Mouse (Mus musculus) frontal cortex, postnatal 36 days (tissue): Measurements from ENCODE around the gene Parva.

ENCODE experiments used
- DNase-seq, 2 experiments: peaks; one replicate each; pipeline ENCODE4 v3.0.0; 2022; ENCODE audit warnings: low spot score in 2 of 2

Gene Parva

GRCm38 (mm10) chr7:112472024-112472707 lies 44.9 kb downstream of the Parva start:
- no peak for DNase-seq

- no peak for DNase-seq
Observed at GRCm38 (mm10) chr7:112472708-112473281, 45.5 kb downstream of the Parva start.

GRCm38 (mm10) chr7:112473649-112474435 lies 46.5 kb downstream of the Parva start:
- DNase-seq = no peak

DNA sequence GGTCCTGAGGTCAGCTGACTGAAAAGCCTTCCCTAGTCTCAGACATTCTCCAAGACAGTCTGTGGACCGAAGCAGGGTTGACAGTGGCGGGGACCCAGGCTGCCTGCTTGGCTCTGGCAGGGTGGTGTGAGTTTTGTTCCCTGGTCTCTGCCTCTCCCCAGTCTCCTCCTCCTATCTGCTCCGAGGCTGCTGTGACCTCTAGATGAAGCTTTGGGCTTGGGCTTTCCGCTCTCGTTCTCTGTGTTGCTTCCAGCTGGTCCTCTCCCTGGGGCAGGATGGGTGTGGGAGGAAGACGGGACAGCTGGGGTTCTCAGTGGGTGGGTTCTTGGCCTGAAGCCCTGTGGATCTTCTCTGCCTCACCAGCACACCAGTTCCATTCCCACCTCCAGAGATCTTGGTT lies 51.8 kb downstream of the Parva start:
- DNase-seq = peak; percentile 64 to 73

GRCm38 (mm10) chr7:112481031-112481430 lies 53.7 kb downstream of the Parva start:
- no peak for DNase-seq

DNA sequence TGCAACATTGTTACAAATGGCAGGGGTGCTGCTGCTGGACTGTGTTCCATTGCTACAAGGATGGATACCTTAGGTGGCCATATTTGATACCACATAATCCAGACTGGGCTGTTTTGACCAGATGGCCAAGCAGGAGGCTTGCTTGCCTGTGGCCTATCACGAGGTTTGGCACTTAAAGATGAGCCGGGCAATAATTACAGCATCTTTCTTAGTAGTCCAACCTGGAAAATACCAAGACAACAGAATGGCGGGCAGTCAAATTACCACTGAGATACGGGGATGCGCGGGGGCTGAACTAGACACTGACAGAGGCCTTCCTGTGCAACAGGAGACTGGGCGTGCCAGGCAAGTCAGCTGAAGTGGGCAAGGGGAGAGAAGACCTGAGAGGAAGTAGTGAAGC lies 55.3 kb downstream of the Parva start:
- DNase-seq = no peak

DNA sequence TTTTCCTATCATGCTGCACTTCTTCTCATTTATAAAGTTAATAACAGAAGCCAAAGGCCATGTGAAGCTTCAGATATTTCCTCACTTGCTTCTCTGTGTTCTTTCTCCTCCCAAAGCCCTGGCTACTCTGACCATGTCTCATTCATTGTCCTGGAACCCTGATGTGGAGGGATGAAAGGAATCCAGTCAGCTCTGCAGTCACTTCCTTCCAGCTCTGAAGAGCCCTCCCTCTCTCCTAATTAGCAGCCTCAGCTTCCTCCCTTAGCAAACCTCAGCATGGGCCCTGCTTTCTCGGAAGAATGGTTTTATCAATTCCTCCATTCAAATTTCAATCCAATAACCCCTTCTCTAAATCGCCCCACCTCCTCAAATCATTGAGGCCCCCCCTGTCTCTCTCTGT lies 56.1 kb downstream of the Parva start:
- DNase-seq = no peak

DNA sequence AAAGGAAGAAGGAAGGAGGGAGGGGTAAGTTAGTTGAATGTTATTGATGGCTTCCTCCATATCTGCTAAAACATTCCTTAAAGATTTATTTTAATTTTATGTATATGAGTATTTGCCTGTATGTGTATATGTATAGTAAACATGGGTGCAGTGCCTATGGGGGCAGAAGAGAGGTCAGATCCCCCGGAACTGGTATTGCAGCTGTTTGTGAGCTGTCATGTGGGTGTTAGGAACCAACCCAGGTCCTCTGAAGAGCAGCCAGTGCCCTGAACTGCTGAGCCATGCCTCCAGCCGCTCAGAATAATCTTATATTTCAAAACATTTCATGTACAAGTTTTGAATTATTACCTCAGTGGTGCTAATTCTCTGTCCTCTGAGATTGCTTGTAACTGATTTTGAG lies 63.5 kb downstream of the Parva start:
- DNase-seq = no peak

- no peak for DNase-seq
Observed at GRCm38 (mm10) chr7:112491737-112492136, 64.4 kb downstream of the Parva start.

- no peak for DNase-seq
Observed at GRCm38 (mm10) chr7:112495950-112496349, 68.6 kb downstream of the Parva start.

GRCm38 (mm10) chr7:112496921-112497320 lies 69.6 kb downstream of the Parva start:
- DNase-seq = no peak

GRCm38 (mm10) chr7:112498591-112499301 lies 71.4 kb downstream of the Parva start:
- no peak for DNase-seq

GRCm38 (mm10) chr7:112499453-112500133 lies 72.3 kb downstream of the Parva start:
- no peak for DNase-seq

- DNase-seq = no peak
Observed at GRCm38 (mm10) chr7:112500134-112500490, 72.8 kb downstream of the Parva start.

- peak in 1 of 2 experiments; percentile 44 for DNase-seq
Observed at GRCm38 (mm10) chr7:112502050-112502809, 74.9 kb downstream of the Parva start.

- DNase-seq = no peak
Observed at GRCm38 (mm10) chr7:112502845-112503244, 75.5 kb downstream of the Parva start.

- no peak for DNase-seq
Observed at GRCm38 (mm10) chr7:112503448-112503847, 76.1 kb downstream of the Parva start.

DNA sequence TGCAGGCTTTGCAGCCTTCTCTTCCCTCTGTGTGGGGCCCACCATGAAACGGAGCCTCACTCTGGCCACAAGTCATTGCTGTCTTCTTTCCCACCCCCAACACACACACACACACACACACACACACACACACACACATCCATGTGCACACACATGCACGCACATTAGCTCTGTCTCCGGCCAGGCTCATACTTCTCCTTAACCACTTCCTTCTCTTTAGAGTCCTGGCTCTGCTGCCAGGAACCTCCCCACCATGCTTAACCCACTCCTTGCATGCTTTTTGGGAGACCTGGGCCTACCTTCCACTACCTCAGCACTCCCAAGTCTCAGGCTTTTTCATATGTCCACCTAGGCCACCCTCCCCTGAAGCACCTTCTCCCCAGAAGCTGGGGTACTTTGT lies 76.6 kb downstream of the Parva start:
- DNase-seq = no peak

DNA sequence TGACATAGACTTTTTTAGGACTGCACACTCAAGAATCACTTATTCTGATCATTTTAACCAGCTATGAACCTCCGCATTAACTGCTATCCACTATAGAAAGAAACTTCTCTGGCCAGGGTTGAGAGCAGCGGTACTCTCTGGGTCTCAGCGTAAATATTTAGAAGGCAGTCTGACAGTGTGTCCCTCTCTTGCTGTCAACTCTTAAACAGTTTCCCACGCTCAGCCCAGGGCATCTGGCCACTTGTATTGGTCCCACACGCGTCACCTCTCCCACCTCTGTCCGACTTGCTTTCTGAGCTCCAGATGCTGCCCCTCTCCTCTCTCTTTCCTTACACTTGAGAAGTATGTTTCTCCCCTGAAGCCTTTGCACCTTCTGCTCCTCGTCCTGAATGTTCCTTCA lies 81.8 kb downstream of the Parva start:
- DNase-seq = no peak

DNA sequence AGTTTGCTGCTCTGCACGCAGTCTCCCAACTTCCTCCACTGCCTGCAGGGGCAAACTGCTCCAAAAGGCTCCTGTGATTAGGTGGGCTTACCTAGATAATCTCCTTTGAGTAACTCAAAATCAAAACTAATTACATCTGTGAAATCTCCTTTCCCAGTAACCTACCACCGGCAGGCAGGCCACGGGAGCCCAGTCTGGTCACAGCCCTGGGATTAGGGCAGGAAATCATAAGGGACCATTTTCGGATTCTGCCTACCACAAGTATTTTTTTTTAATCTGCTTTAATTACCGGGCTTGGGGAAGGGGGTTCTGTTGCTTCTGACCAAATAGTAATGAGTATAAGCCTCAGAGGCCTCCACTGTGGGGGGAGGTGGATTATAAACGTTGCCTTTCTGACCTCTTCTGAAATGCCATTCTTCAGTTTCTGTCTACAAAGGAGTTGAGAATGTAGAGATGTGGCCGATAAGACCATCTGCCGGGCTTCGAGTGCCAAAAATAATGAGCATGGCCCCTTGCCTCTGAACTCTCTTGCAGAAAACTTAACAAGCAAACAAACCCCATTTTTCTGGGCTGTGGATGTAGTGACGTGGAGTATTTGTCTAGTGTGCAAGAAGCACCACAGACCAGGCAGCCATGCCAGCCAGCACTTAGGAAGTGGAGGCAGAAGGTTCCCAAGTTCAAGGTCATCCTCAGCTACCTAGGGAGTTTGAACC lies 83.2 kb downstream of the Parva start:
- DNase-seq = no peak
